Mouse (Mus musculus) lung, adult 2 months (tissue): ENCODE data around the gene Gm20388. TPM values are rescaled to one million over a fixed set of nuclear protein-coding genes. Genes with fewer than 3 reads are reported as not detected.

Experiments
- DNase-seq: peaks from one replicate; pipeline ENCODE4 v3.0.0; 2022
- H3K4me1 ChIP-seq: fragments of 200-500 bp; 2 replicates; pipeline ENCODE4 v1.6.1; 2011; ENCODE audit warnings: low read length; ENCODE audit not compliant: control insufficient read depth, insufficient read depth
- H3K4me3 ChIP-seq: fragments of 200-500 bp; replicated peaks from 2 replicates; pipeline ENCODE3; 2011; ENCODE audit warnings: low read depth, mild to moderate bottlenecking, control low read depth, low read length; ENCODE audit errors: extremely low read depth
- CTCF ChIP-seq: fragments of 200-500 bp; IDR thresholded peaks from 2 replicates; pipeline ENCODE4 v1.5.1; 2011; ENCODE audit warnings: mild to moderate bottlenecking, low read length, control low read depth; ENCODE audit not compliant: insufficient read depth
- POLR2A ChIP-seq: fragments of 200-500 bp; IDR thresholded peaks from 2 replicates; pipeline ENCODE4 v1.6.1; 2011; ENCODE audit warnings: low read depth, mild to moderate bottlenecking, control low read depth, low read length, borderline replicate concordance; ENCODE audit errors: extremely low read depth
- WGBS: fragments of 180-500 bp; shearing (Covaris S2); methylation state at CpG from one replicate; pipeline ENCODE4 v1.1.7; 2018; 5-methylcytosine and 5-hydroxymethylcytosine counted together
- polyA plus RNA-seq: library from polyadenylated mRNA; depleted of rRNA; stranded (reverse); fragments of >200 nt; gene quantifications from 2 replicates; pipeline ENCODE4 v1.2.3, GENCODE M21; 2012

Gene Gm20388
- polyA plus RNA-seq, 1 experiment: 67.8 TPM

DNA sequence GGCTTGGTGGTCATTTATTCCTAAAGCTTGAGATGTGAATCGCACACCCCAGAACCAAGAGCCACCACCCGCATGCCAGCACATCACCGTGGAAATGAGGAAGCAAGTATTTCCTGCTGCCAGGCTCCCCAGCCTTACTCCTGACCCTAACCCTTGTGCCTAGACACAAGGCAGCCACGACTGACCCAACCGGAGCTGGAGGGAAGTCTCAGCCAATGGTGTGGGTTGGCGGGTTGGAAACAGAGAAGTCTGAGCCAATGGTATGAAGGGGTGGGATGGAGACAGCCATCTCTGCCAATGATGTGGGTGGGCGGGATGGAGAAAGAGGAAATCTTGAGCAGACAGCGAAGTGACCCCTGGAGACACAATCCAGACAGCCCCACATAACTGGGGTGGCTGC is 1314.1 kb downstream of the Gm20388 start:
- 63% methylated on average over 8 of the region's 8 CpGs for WGBS
- no peak for DNase-seq
- Histone ChIP-seq H3K4me3 (no peak overlapping the region), H3K4me1 (no peaks in the 10 kb centered on the region)
- no peak for TF ChIP-seq POLR2A
- no peak for TF ChIP-seq CTCF

DNA sequence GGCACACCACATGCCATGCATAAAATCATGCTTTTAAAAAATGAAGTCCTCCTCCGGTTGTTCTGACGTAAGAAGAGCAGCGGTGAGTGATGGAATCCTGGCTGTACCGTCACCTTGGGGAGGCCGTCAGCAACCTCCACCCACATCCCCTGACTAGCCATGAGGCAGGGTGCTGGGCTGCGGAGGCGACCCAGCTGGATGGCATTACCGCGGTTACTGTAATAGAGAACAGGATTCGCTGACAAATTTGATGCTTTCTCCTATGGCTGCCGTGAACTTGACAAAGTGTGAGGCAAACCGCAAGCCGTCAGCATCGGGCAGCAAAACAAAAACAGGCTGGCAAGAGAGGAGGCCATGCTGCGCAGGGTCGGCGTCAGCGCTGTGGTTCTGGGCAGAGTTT is 1317.1 kb downstream of the Gm20388 start:
- DNase-seq: no peak
- WGBS: 79% methylated on average over 18 of the region's 18 CpGs
- H3K4me3 ChIP-seq: no peak overlapping the region
- no peak for TF ChIP-seq POLR2A
- TF ChIP-seq CTCF: no peak
- no peaks in the 10 kb centered on the region for H3K4me1 ChIP-seq

DNA sequence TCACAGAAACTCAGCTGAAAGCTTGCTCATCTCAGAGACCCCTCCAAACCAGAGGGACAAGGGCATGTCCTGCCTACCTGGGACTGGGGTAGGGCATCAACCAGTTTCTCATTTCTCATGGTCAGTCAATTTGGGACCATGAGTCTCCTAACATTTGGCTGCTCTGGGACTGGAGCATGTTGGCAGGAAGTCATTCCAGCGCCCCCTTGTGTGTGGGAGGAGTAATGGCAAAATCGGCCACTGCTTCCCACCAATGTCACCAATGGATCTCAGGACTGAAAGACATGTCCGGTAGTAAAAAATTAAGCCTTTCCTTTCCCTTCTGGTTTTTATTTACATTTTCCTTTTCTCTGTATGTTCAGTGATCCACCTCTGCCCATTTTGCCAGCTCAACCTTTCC is 1318.3 kb downstream of the Gm20388 start:
- 63% methylated on average over 3 of the region's 3 CpGs for WGBS
- TF ChIP-seq CTCF: peak; percentile 73
- TF ChIP-seq POLR2A: no peak
- DNase-seq: peak; percentile 22
- Histone ChIP-seq H3K4me1 (no peaks in the 10 kb centered on the region), H3K4me3 (no peak overlapping the region)

DNA sequence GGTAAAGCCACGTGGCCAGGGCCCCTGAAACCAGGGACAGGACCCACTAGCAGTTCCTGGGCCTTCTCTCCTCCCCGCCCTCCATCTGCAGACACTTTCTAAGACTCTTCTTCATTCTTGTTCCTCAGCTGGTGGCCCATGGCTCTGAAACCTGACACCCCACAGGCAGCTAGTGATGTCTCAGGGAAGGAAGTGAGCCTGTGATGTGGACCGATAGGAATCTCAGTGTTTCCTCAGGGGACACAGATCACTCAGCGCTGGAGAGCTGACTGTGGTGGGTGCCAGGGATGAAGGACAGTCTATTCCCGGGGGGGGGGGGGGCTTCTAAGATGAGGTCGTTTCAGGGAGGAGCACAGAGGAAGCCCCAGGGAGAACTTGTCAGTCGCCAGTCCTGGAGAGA is 1318.9 kb downstream of the Gm20388 start:
- Histone ChIP-seq H3K4me1 (no peaks in the 10 kb centered on the region), H3K4me3 (no peak overlapping the region)
- no peak for DNase-seq
- WGBS: 23% methylated on average over 7 of the region's 7 CpGs
- TF ChIP-seq POLR2A: no peak
- TF ChIP-seq CTCF: no peak

DNA sequence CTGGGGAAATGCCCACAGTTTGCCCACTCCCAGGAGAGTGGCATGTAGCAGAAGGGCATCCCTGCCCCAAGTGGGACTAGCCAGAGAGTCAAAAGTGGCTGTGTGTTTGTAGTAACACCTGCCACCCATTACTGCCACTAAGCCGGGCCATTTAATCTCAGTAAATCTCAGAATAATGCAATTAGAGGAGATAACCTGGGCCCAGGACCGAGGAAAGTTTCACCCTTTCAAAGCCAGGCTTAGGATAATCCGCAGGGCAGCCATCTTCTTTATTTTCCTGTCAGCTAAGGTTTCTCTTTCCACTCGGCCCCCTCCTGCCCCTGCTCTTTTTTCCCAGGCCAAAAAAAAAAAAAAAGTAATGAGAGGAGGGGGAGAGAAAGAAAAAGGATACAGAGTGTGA is 1322.6 kb downstream of the Gm20388 start:
- TF ChIP-seq POLR2A: no peak
- no peak for TF ChIP-seq CTCF
- H3K4me3 ChIP-seq: no peak overlapping the region
- no peak for DNase-seq
- 58% methylated on average over 4 of the region's 4 CpGs for WGBS
- H3K4me1 ChIP-seq: no peaks in the 10 kb centered on the region

DNA sequence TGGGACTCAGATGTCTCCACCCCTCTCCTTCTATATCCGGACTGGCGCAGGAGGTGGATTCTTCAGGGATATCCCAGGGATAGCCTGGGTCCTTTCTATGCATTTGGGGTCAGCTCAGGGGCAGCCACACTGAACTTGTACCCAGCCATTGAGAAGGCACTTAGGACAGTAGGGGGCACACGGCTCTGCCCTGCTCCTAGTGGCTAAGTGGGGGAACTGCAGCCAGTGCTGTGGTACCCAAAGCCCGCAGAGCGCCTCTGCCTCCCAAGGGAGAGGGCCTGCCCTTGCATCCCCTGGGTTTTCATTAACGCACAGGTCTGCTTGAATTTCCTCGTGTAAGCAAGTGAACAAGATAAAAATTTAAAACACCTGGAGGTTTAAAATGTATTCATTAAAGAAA is 1324.3 kb downstream of the Gm20388 start:
- no peak for DNase-seq
- Histone ChIP-seq H3K4me3 (no peak overlapping the region), H3K4me1 (no peaks in the 10 kb centered on the region)
- TF ChIP-seq POLR2A (no peak), CTCF (peak; percentile 61)
- 72% methylated on average over 7 of the region's 7 CpGs for WGBS

DNA sequence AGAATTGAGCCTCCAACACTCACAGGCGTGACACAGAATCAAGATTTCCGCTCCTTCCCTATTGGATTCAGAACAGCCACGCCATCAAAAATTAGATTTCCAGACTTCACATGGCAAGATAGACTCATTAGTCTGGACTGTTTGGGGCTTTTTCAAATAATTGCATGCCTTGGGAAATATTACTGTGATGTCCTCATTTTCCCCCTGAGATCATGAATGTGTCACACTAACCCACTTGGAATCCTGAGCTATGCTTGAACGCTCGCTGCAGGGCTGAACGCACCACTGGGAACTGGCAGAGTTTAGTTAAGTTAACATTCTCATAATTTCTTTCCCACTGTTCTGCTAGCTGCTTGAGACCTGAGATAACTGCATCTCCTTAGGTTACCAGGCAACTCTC is 1329.0 kb downstream of the Gm20388 start:
- Histone ChIP-seq H3K4me3 (no peak overlapping the region), H3K4me1 (0 out of 2 replicates have a peak, but pooled peaks cover 2% of the 10 kb centered on the region)
- whole genome bisulfite sequencing: 78% methylated on average over 6 of the region's 6 CpGs
- DNase-seq: no peak
- TF ChIP-seq CTCF (no peak), POLR2A (no peak)

DNA sequence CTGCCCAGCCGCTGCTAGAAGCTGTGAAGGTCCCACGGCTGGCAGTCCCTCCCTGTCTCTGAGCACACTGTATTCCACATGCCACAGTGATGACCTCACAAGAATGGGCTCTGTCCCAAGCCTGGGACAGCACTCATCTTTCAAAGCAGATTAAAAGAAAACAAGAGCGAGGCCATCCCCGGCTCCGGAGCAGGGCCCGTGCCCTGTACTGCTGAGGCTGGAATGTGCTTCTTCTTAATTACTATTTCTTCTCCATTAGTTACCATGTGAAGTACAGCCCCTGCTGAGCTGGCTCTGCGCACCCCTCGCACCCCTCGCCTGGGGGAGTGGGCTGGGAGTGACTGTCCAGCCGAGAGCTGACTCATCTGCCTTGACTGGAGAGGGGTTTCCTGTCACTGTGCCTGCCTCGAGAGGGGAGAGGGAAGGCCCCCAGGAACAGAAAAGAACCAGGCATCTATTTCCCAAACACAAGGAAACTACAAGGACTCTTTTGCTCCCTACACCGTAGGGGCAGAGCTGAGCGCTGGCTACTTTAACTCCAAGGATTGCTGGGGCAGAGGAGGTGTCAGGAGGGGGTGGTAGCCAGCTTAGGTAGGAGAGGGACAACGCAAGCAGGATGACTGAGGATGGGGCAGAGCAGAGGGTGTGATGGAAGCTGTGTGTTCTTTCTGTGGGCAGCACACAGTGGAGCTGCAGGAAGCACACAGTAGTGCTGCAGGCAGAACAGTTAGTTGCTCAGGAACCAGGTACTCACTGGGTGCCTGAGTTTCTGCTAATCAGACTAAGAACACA is 1331.3 kb downstream of the Gm20388 start:
- H3K4me1 ChIP-seq: 0 out of 2 replicates have a peak, but pooled peaks cover 2% of the 10 kb centered on the region
- H3K4me3 ChIP-seq: no peak overlapping the region
- WGBS: 16% methylated on average over 14 of the region's 14 CpGs
- TF ChIP-seq POLR2A (no peak), CTCF (no peak)
- peak; percentile 12 for DNase-seq

DNA sequence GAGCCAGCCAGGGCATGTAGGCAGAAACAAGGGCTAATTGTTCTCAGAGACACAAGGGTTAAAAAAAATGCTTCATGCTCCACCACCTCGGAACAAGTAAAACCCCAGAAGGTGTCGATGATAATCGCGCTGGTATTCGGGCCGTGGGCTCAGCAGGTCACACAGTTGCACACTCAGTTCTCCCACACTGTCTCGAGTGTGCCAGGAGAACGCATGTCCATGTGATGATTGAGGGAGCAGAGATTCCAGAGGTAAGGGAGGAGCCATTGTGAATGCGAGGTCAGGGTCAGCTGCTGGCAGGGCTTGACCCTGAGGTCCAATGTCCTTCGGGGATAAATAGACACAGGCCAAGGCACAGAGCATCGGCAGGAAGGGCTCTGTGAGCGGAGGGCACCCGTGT is 1332.0 kb downstream of the Gm20388 start:
- no peak overlapping the region for H3K4me3 ChIP-seq
- DNase-seq: no peak
- H3K4me1 ChIP-seq: 0 out of 2 replicates have a peak, but pooled peaks cover 2% of the 10 kb centered on the region
- no peak for TF ChIP-seq CTCF
- 62% methylated on average over 13 of the region's 13 CpGs for WGBS

DNA sequence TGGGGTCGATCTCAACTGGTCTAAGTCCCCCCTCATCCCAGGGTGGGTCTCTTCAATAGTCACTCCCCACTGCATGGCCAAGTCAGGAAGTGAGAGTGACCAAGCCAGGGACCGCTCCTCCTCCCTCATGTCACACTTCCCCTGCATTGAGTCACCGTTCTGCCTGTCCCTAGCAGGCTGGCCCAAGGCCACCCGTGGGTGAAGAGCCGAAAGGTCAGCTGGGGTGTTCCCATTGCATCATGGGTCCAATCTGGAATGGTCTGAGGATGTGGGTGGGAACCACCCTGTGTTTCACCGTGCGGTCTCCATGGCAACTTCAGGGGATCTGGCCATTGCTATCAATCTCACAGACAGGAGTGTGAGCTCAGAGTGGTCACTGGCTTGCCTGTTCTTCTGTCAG is 1338.2 kb downstream of the Gm20388 start:
- WGBS: 35% methylated on average over 7 of the region's 7 CpGs
- DNase-seq: no peak
- H3K4me1 ChIP-seq: no peaks in the 10 kb centered on the region
- TF ChIP-seq POLR2A: no peak
- TF ChIP-seq CTCF: no peak
- H3K4me3 ChIP-seq: no peak overlapping the region

DNA sequence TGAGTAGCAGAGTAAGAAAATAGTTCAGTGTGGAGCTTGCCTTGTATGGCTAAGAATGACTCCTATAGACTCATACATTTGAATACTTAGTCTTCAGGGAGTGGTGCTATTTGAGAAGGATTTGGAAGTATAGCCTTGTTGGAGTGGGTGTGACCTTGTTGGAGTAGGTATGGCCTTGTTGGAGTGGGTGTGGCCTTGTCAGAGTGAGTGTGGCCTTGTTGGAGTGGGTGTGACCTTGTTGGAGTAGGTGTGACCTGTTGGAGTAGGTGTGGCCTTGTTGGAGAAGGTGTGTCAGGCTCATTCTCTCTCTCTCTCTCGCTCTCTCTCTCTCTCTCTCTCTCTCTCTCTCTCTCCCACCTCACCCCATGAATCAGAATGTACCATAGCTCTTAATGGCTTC is 1338.8 kb downstream of the Gm20388 start:
- 100% methylated on average over 1 of the region's 1 CpGs for WGBS
- DNase-seq: no peak
- no peaks in the 10 kb centered on the region for H3K4me1 ChIP-seq
- no peak for TF ChIP-seq POLR2A
- H3K4me3 ChIP-seq: no peak overlapping the region
